Mouse (Mus musculus) erythroblast, embryonic 14.5 days (primary cell): Measurements from ENCODE around the gene Vps35. TPM values are rescaled to one million over a fixed set of nuclear protein-coding genes. Genes with fewer than 3 reads are reported as not detected.

Experiments
- H3K27me3 ChIP-seq: 2 replicates; pipeline ENCODE4 v1.6.1; 2012; ENCODE audit warnings: inconsistent platforms; ENCODE audit not compliant: control insufficient read depth
- H3K36me3 ChIP-seq: 2 replicates; pipeline ENCODE4 v1.6.1; 2012; ENCODE audit warnings: mild to moderate bottlenecking, inconsistent platforms; ENCODE audit not compliant: control insufficient read depth
- H3K4me1 ChIP-seq: 2 replicates; pipeline ENCODE4 v1.6.1; 2012; ENCODE audit warnings: inconsistent platforms; ENCODE audit not compliant: control insufficient read depth
- H3K4me3 ChIP-seq: replicated peaks from 2 replicates; pipeline ENCODE3; 2012; ENCODE audit warnings: moderate library complexity, mild to moderate bottlenecking, inconsistent platforms
- H3K9me3 ChIP-seq: 2 replicates; pipeline ENCODE4 v1.6.1; 2012; ENCODE audit warnings: low read length, inconsistent platforms, mixed read lengths; ENCODE audit not compliant: control insufficient read depth
- GATA1 ChIP-seq: IDR thresholded peaks from 2 replicates; pipeline ENCODE4 v1.6.1; 2012; ENCODE audit warnings: low read length, inconsistent platforms, mixed read lengths
- TAL1 ChIP-seq: IDR thresholded peaks from 3 replicates; pipeline ENCODE4 v1.6.1; 2012; ENCODE audit warnings: low read length, inconsistent platforms, mixed read lengths
- polyA plus RNA-seq: library from polyadenylated mRNA; stranded (reverse); fragments of >175 nt; gene quantifications from 2 replicates; pipeline ENCODE4 v1.2.3, GENCODE M21; 2012

Gene Vps35
- 0.55 and 0.61 TPM in 2 replicates for polyA plus RNA-seq

DNA sequence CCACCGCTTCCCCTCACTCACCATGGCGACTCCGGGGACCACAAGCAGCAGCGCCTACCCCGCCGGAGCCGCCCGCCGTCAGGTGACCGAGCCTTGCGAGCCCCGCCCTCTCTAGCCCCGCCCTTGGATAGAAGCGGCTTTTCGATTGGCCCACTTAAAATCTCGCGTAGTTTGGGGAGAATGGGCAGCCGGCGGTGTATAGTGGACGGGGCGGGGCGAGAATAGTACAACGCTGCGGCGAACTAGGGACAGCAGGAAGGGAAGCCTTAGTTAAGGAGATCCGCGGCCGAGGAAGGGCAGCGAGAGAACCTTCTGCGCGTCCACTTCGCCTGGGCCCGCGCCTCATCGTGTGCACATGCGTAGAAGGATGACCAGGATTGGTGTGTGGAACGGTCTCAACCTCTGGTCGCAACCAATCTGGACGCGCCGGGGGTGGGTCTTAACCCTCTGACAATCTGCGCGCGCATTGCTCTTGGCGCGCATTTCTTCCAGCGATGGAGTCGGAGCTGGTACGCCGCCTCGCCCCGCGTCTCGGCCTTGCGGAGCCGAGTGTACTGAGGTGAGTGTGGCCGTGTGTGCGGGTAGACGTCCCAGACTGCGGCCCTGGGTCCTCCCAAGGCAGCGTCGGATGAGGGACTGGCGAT is at the start of gene Vps35, which contains the start of gene Orc6:
Gene Vps35 (minus strand): TSS at position 369 of the 644 bp plus-strand sequence.
Gene Orc6 (plus strand): TSS at position 199 of the 644 bp plus-strand sequence.
- no peaks in the 10 kb centered on the region for H3K9me3 ChIP-seq

DNA sequence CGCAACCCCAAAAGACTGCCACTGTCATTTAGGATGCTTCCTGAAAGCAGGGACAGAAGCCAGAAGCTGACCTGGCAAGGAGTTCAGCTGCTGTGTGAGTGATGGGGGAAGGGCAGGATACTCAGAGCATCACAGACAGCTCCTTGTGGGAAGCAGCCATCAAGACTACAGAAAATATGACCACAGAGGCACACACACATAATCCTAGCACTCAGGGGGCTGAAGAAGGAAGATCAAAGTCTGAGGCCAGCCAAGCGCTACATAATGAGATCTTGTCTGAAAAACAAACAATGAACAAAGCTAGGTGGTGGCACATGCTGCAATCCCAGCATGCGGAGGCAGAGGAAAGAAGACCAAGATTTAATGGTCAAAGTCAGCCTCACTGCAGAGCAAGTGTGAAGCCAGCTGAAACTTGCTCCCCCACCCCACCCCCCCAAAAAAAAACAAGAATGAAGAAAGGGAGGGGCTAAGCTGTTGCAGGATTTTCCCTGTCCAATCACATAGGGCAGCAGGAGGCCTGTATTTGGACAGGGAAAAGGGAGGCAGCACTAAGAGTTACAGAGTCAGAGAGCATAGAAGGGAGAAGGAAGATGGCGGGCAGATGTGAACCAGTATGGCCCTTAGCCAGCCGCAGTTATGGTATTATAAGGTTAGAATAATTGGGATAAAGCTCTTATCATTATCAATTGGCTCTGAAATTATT is 40.4 kb upstream of the Vps35 start:
- TF ChIP-seq GATA1 (no peak), TAL1 (no peak)
- Histone ChIP-seq H3K4me1 (peaks cover 36% of the 10 kb centered on the region), H3K36me3 (peaks cover 77% of the 10 kb centered on the region), H3K4me3 (no peak overlapping the region), H3K27me3 (no peaks in the 10 kb centered on the region), H3K9me3 (no peaks in the 10 kb centered on the region)

More for the DNA sequence above, at the start of gene Vps35, which contains the start of gene Orc6:
- Histone ChIP-seq H3K36me3 (peaks cover 47% of the 10 kb centered on the region), H3K4me3 (peak within 1 kb of the TSS; percentile 100), H3K4me1 (peaks cover 46% of the 10 kb centered on the region), H3K27me3 (no peaks in the 10 kb centered on the region)
- no peak for TF ChIP-seq TAL1
- no peak for TF ChIP-seq GATA1

DNA sequence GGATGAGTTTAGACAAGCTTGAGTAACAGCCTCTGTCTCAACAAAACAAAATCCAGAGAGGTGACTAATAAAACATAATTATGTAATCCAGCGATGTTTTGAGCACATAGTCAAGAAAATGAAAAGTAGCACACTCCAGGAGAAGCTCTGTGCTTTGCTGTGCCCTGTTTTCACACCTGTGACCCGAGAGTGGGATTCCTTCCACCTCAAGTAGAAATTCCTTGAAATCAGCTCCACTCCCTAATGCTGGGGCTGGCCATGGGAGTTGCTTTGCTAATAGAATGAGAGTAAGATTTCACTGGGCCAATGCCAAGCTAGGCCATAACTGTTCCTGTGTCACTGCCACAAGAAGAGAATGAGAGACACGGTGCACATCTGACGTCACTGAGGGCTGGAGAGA is 38.1 kb upstream of the Vps35 start:
- TF ChIP-seq GATA1 = no peak
- no peak for TF ChIP-seq TAL1
- no peaks in the 10 kb centered on the region for H3K9me3 ChIP-seq
- peaks cover 89% of the 10 kb centered on the region for H3K36me3 ChIP-seq
- H3K4me1 ChIP-seq = peaks cover 45% of the 10 kb centered on the region
- H3K4me3 ChIP-seq = no peak overlapping the region
- no peaks in the 10 kb centered on the region for H3K27me3 ChIP-seq

DNA sequence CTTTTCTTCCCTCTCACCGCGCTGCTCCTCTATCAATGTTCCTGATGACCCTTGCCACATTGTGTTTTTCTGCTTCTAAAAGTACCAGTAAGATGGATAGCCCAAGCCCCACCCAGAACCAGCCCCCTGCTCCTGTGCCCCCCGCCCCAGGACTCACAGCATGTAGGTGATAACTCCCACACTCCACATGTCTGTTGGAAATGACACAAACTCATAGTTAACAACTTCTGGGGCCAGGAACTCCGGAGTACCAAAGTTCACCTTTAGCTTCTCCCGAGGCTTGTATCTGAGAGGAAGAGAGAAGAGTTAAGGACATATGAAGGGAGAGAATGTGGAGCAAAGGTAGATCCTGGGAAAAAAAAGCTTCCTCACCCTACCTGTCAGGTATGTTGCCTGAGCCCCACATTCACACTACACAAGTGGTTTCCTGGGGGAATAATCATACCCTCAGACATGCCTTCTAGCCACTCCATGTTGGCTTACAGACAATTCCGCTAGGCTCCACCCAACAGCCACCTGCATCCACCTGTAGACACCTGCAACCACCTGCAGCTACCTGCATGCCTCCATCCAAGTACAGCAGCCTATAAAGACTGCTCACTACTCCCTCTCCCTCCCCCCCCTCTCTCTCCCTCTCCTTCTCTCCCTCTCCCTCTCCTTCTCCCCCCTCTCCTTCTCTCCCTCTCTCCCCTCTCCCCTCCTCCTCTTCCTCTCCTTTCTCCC is 36.8 kb upstream of the Vps35 start:
- H3K36me3 ChIP-seq = peaks cover 86% of the 10 kb centered on the region
- no peaks in the 10 kb centered on the region for H3K9me3 ChIP-seq
- no peaks in the 10 kb centered on the region for H3K27me3 ChIP-seq
- peaks cover 45% of the 10 kb centered on the region for H3K4me1 ChIP-seq
- TF ChIP-seq GATA1 (no peak), TAL1 (no peak)
- no peak overlapping the region for H3K4me3 ChIP-seq

DNA sequence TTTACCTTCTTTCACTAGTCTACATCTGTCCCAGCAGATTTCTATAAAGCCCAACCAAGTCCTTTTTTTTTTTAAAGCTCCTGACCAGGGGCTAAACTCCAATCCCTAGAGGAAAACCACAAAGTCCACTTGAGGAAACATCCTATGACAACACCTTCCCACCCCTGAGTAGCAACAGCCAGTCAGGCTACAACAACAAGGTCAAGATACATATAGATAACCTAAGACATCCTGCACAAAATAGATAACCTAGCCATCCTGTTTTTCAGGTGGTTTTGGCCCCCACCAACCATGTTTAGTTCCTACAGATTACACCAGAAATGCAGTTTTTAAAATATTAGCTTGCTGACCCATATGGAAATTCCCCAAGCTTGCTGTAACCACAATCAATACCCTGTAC is 35.5 kb upstream of the Vps35 start:
- no peaks in the 10 kb centered on the region for H3K27me3 ChIP-seq
- no peak overlapping the region for H3K4me3 ChIP-seq
- H3K9me3 ChIP-seq = no peaks in the 10 kb centered on the region
- H3K36me3 ChIP-seq = peaks cover 85% of the 10 kb centered on the region
- peaks cover 45% of the 10 kb centered on the region for H3K4me1 ChIP-seq
- TF ChIP-seq TAL1 = no peak
- TF ChIP-seq GATA1 = no peak

DNA sequence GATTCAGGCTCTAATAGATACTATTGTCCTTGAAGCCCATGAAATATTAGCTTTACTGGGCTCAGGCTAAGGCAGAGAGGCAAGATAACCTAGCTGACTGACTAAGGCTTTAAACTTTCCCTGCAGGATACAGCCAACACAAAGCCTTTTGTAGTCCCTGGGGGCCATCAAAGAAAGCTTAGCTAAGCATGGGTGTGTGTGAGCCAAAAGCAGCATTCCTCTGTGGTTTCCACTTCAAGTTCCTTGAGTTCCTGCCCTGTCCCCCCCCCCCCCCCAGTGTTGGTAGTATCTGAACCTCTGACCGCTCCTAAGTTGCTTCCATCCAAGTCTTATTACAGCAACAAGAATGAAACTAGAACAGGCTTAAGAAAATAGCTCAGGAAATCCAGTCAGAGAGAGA is 29.9 kb upstream of the Vps35 start:
- Histone ChIP-seq H3K4me3 (no peak overlapping the region), H3K9me3 (no peaks in the 10 kb centered on the region), H3K27me3 (no peaks in the 10 kb centered on the region), H3K36me3 (peaks cover 91% of the 10 kb centered on the region), H3K4me1 (peaks cover 5% of the 10 kb centered on the region)
- no peak for TF ChIP-seq TAL1
- no peak for TF ChIP-seq GATA1

DNA sequence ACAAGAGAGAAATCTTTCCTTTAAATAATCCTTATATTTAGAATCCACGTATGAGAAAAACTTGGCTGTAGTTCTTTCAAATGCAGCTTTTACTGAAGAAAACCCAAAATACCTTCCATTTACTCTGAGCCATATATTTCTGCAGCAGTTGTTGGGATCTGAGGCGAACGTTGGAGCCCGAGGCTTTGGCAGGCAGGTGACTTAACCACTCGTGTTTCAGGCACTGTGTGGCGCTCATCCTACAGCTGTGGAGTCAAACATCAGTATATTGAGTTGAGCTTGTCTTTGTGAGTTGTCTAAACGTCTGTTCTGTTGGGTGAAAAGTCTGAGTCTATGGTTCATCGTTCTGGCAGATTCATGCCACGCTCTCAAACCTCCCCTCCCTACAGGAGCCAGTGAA is 27.4 kb upstream of the Vps35 start:
- TF ChIP-seq TAL1 (no peak), GATA1 (no peak)
- Histone ChIP-seq H3K4me3 (no peak overlapping the region), H3K36me3 (peaks cover 92% of the 10 kb centered on the region), H3K4me1 (peaks cover 5% of the 10 kb centered on the region), H3K9me3 (no peaks in the 10 kb centered on the region), H3K27me3 (no peaks in the 10 kb centered on the region)

DNA sequence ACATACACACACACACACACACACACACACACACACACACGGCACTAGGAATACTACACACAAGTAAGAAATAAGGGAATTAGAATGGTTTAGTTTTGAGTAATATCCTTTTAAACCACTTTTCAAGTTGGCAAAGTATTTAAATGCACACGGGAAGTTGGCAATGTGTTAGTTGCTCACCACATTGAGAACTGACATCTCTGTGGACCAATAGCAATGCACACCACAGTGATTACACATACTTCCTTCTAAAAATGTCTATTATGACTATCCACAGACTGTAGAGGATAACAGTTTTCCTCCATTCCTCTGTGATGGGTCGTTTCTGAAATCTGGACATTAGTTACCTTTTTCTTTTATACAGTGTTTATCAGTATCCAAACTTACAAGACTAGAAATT is 23.5 kb upstream of the Vps35 start:
- H3K27me3 ChIP-seq = no peaks in the 10 kb centered on the region
- peaks cover 84% of the 10 kb centered on the region for H3K36me3 ChIP-seq
- peaks cover 4% of the 10 kb centered on the region for H3K9me3 ChIP-seq
- TF ChIP-seq TAL1 (no peak), GATA1 (no peak)
- no peak overlapping the region for H3K4me3 ChIP-seq
- peaks cover 26% of the 10 kb centered on the region for H3K4me1 ChIP-seq

DNA sequence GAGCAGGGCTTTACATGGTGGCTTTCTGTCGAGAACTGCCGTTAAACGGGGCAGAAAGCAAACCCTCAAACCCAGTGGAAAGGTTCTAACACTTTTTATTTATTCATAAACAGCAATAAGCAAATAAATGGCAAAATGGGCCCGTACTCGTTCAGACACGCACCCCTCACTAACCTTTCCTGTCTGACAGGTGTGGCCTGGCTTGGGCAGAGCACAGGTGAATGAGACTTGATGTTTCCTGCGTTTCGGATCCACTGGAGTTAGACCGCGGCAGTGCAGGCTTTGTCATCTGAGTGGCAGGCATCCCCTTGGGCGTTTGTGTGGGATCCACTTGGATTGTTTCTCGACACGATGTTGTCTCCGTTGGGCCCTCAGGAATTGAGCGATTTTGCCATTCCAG is 22.4 kb upstream of the Vps35 start:
- no peak overlapping the region for H3K4me3 ChIP-seq
- H3K9me3 ChIP-seq = peaks cover 9% of the 10 kb centered on the region
- TF ChIP-seq TAL1 (no peak), GATA1 (no peak)
- H3K4me1 ChIP-seq = peaks cover 35% of the 10 kb centered on the region
- H3K27me3 ChIP-seq = no peaks in the 10 kb centered on the region
- H3K36me3 ChIP-seq = peaks cover 81% of the 10 kb centered on the region
